Mouse (Mus musculus) myocyte (in vitro differentiated cells): ENCODE results near the gene Serpinb11.

Source experiments
- CEBPB ChIP-seq: IDR thresholded peaks from 2 replicates; pipeline ENCODE4 v1.6.1; 2011; ENCODE audit warnings: mild to moderate bottlenecking, moderate library complexity; ENCODE audit not compliant: poor library complexity, insufficient read depth, severe bottlenecking
- E2F4 ChIP-seq: IDR thresholded peaks from one replicate; pipeline ENCODE4 v1.6.1; 2011; ENCODE audit warnings: mild to moderate bottlenecking, control low read depth, moderate library complexity; ENCODE audit not compliant: insufficient read depth
- MAX ChIP-seq: IDR thresholded peaks from one replicate; pipeline ENCODE4 v1.6.1; 2011; ENCODE audit warnings: low read depth, mild to moderate bottlenecking, control low read depth
- MYOD1 ChIP-seq, 3 experiments: IDR thresholded peaks; one replicate each; pipeline ENCODE4 v1.6.1; 2011; ENCODE audit warnings: control low read depth in 2 of 3, low read depth in 2 of 3, mild to moderate bottlenecking in 2 of 3, moderate library complexity in 1 of 3; ENCODE audit not compliant: insufficient read length in 2 of 3, control insufficient read depth in 1 of 3
- POLR2A ChIP-seq: IDR thresholded peaks from one replicate; pipeline ENCODE4 v1.6.1; 2011; ENCODE audit warnings: low read depth, mild to moderate bottlenecking, control low read depth, moderate library complexity; ENCODE audit not compliant: insufficient read length
- POLR2AphosphoS2 ChIP-seq: IDR thresholded peaks from one replicate; pipeline ENCODE4 v1.6.1; 2011; ENCODE audit warnings: low read depth, control low read depth; ENCODE audit not compliant: insufficient read length
- TCF3 ChIP-seq: IDR thresholded peaks from one replicate; pipeline ENCODE4 v1.6.1; 2011; ENCODE audit warnings: low read depth, control low read depth; ENCODE audit not compliant: insufficient read length
- USF1 ChIP-seq: IDR thresholded peaks from one replicate; pipeline ENCODE4 v1.6.1; 2011; ENCODE audit warnings: low read depth, mild to moderate bottlenecking, control low read depth, moderate library complexity

GRCm38 (mm10) chr1:107368944-107369343, 7.9 kb downstream of the Serpinb11 start:
- no peak for TF ChIP-seq POLR2AphosphoS2
- no peak for TF ChIP-seq POLR2A
- TF ChIP-seq TCF3 = no peak
- TF ChIP-seq USF1 = no peak
- no peak for TF ChIP-seq MYOD1 (IDR thresholded peaks at IDR 0.05; ENCODE audit: control insufficient read depth in 1 of 3, insufficient read length in 2 of 3, low read depth in 2 of 3)
- TF ChIP-seq CEBPB = no peak
- no peak for TF ChIP-seq E2F4
- TF ChIP-seq MAX = no peak
